Mouse (Mus musculus) gastrocnemius, postnatal 25 days (tissue): ENCODE data around the gene Mfsd1. TPM values are rescaled to one million over a fixed set of nuclear protein-coding genes. Genes with fewer than 3 reads are reported as not detected.

Experiments
- DNase-seq: peaks from one replicate; pipeline ENCODE4 v3.0.0; 2022
- total RNA-seq, 2 experiments: library from RNA; stranded (reverse); gene quantifications; 1 replicate in 1 of 2; 2 replicates in 1 of 2; pipeline ENCODE4 v1.2.3; 2021

The Mfsd1 gene
- total RNA-seq, 2 experiments from 2014 or later = 20.9 to 21.8 TPM

DNA sequence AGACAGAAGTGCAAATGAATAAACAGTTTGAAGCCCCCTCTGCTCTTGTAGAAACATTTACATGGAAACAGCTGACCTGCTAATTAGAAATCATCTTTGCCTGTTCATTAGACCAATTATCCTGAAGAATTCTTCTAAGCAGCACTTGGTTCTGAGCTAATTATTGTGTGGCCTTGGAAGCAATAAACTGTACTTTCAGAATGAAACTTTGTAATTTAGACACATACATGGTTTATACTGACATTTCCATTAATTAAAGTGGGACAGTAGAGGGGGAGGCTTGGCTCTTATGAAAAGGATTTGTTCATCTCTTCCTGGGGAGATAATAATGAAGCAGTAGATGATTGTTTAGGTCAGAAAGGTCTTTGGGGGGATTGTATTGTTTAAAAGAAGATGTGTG, 35.7 kb downstream of the Mfsd1 start:
- DNase-seq = no peak

GRCm38 (mm10) chr3:67624629-67625028, 42.1 kb downstream of the Mfsd1 start:
- no peak for DNase-seq

DNA sequence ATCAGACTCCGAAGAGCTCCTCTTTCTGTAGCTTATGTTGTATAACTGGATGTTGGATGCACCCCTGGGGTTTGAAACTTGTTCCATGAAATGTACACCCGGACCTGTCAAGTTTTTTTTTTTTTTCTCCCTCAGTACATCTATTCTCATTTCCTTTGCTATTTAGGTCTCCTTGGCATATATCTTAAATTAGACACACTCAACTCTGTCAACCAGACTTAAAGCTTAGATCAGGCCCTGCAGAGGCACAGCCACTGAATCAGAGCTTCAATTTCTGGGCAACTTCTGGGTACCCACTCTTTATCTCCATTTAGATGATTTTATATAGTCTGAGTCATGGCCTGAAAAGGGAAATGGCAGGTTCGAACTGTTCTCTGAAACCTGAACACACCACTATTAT, 60.6 kb downstream of the Mfsd1 start:
- DNase-seq = no peak

DNA sequence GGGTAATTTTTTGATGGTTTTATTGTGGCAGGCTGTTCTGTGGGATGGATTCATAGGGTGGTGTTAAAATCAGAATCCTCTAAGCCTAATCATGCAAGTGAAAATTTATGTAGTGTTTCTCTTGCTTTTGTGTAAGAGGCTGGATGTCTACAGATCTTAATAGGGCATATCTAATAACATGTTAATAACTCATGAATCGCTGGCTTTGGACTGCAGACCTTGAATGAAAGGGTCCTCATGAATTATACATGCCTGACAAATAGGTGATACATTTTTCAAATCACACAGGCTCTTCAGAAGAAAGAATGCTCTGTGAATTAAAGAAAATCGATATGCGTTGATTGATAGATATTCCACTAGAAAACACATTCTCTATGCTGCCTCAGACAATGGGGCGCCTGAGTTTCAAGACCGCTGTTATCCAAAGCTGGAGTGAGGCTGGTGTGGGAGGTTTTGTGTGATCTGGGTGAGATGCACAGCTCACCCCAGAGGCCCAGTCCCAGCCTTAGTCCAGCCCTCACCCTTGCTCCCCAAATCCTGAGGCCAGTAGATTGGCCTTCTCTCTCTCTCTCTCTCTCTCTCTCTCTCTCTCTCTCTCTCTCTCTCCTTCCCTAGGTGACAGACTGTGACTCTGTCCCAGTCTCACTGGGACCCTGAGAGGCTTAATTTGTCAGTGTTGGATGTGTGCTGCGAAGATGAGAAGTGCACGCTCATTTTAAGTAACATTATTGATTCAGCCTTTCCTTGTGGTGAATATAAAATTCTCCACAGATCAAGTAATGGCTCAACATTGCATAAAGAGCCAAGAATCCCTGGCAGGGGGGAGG, 63.3 kb downstream of the Mfsd1 start:
- DNase-seq = no peak

Other genes starting within 250 kb of the Mfsd1 start
- 100 to 1,000 TPM; 423 to 567 TPM for gene Mlf1, start 208.6 kb upstream of the Mfsd1 start, total RNA-seq
- gene Gm17402, start 207.6 kb upstream of the Mfsd1 start, total RNA-seq = not detected
- 100 to 1,000 TPM; 103 to 113 TPM for gene Gfm1, start 152.6 kb upstream of the Mfsd1 start, total RNA-seq
- gene Lxn, start 118.8 kb upstream of the Mfsd1 start, total RNA-seq = 1 to 10 TPM; 1.7 to 2.6 TPM
- gene Rarres1, start 67.2 kb upstream of the Mfsd1 start, total RNA-seq = 1 to 10 TPM in 1 of 2 experiments, under 1 TPM in 1; 0.28 to 1.1 TPM